Mouse (Mus musculus) c-Kit-negative CD71-positive TER-119-positive erythroid progenitor cells, embryonic 14.5 days (primary cell): ENCODE measurements around the gene Cntn6.

Experiments used
- DNase-seq: peaks from one replicate; pipeline ENCODE4 v3.0.0-alpha.2; 2013; ENCODE audit warnings: low read depth, low spot score

Cntn6 gene

GRCm38 (mm10) chr6:104492490-104493431 lies at the start of gene Cntn6:
Gene Cntn6, plus strand, starts transcription at chr6:104492790.
- DNase-seq: no peak

- DNase-seq: no peak
Measured at GRCm38 (mm10) chr6:104443731-104444130, 48.9 kb upstream of the Cntn6 start.

- no peak for DNase-seq
Measured at GRCm38 (mm10) chr6:104470706-104471105, 21.9 kb upstream of the Cntn6 start.

GRCm38 (mm10) chr6:104479242-104479641 lies 13.3 kb upstream of the Cntn6 start:
- no peak for DNase-seq

- no peak for DNase-seq
Measured at GRCm38 (mm10) chr6:104493459-104493858, 869 bp downstream of the Cntn6 start.

GRCm38 (mm10) chr6:104495801-104496200 lies 3.2 kb downstream of the Cntn6 start:
- DNase-seq: no peak

GRCm38 (mm10) chr6:104563993-104564392 lies 71.4 kb downstream of the Cntn6 start:
- no peak for DNase-seq

- no peak for DNase-seq
Measured at GRCm38 (mm10) chr6:104569564-104569963, 77.0 kb downstream of the Cntn6 start.

- no peak for DNase-seq
Measured at GRCm38 (mm10) chr6:104588028-104588427, 95.4 kb downstream of the Cntn6 start.

GRCm38 (mm10) chr6:104600838-104601397 lies 108.3 kb downstream of the Cntn6 start:
- no peak for DNase-seq

GRCm38 (mm10) chr6:104602894-104603293 lies 110.3 kb downstream of the Cntn6 start:
- DNase-seq: no peak

- DNase-seq: no peak
Measured at GRCm38 (mm10) chr6:104603371-104603770, 110.8 kb downstream of the Cntn6 start.

- DNase-seq: no peak
Measured at GRCm38 (mm10) chr6:104605214-104605613, 112.6 kb downstream of the Cntn6 start.

GRCm38 (mm10) chr6:104653518-104653917 lies 160.9 kb downstream of the Cntn6 start:
- no peak for DNase-seq

GRCm38 (mm10) chr6:104668701-104669100 lies 176.1 kb downstream of the Cntn6 start:
- no peak for DNase-seq

- no peak for DNase-seq
Measured at GRCm38 (mm10) chr6:104674249-104674648, 181.7 kb downstream of the Cntn6 start.

GRCm38 (mm10) chr6:104679809-104680495 lies 187.4 kb downstream of the Cntn6 start:
- no peak for DNase-seq

GRCm38 (mm10) chr6:104687980-104688379 lies 195.4 kb downstream of the Cntn6 start:
- no peak for DNase-seq

GRCm38 (mm10) chr6:104688439-104689125 lies 196.0 kb downstream of the Cntn6 start:
- DNase-seq: no peak

- no peak for DNase-seq
Measured at GRCm38 (mm10) chr6:104728571-104728970, 236.0 kb downstream of the Cntn6 start.

- DNase-seq: no peak
Measured at GRCm38 (mm10) chr6:104734256-104734655, 241.7 kb downstream of the Cntn6 start.

GRCm38 (mm10) chr6:104738999-104739398 lies 246.4 kb downstream of the Cntn6 start:
- DNase-seq: no peak
